Mouse (Mus musculus) common myeloid progenitor, adult 5-6 weeks (primary cell): ENCODE results near the gene Spata32. TPM values are rescaled to one million over a fixed set of nuclear protein-coding genes. Genes with fewer than 3 reads are reported as not detected.
"Not testable (repeated sequence)": the region's sequence is repeated elsewhere in the genome, so short reads cannot be mapped to it uniquely, and the experiment has no call there.

Experiments
- ATAC-seq: replicated peaks from 2 replicates; pipeline ENCODE4 v1.8.0; 2016; ENCODE audit warnings: low read depth, mild to moderate bottlenecking, moderate TSS enrichment, inconsistent platforms; ENCODE audit not compliant: poor library complexity, severe bottlenecking
- total RNA-seq: library from RNA; stranded (forward); fragments of 200-1000, 187-1606 nt; gene quantifications from 2 replicates; pipeline ENCODE4 v1.2.3, GENCODE M21; 2017

Gene Spata32
- total RNA-seq, 1 experiment from 2014 or later = 0.96 TPM

- ATAC-seq = no peak
Measured at GRCm38 (mm10) chr11:103247504-103248177, 29.4 kb upstream of the Spata32 start.

- no peak for ATAC-seq
Measured at GRCm38 (mm10) chr11:103246731-103247290, 28.6 kb upstream of the Spata32 start.

DNA sequence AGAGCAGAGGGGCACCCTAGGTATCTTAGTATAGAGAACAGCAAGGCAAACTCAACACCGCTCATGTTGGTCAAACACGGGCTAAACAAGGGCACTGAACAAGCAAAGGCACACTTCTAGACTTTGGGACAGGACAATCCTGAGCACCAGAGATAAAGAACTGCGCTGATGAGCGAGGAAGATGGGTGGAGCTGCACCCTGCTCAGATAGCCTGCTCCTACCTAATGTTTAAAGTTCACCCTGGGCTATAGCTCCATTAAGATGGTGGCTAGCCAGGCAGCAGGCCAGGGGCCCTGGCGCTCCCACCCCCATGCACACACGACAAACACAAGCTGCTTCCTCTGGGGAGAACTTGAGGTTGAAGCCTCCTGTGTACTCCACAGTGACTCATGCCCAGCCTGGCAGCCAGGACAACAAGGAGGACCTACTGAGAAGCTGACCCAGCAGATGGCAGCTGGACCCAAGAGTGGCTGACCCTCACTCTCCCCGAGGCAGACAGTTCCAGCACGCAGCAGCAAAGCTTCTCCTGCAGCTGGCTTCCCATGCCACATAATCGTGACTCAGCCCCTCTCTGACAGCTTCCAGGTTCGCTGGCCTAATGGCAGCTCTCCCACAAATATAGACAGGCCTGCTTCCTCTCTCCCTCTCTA lies 28.0 kb upstream of the Spata32 start:
- ATAC-seq = peak; percentile 42

- no peak for ATAC-seq
Measured at GRCm38 (mm10) chr11:103244856-103245255, 26.6 kb upstream of the Spata32 start.

DNA sequence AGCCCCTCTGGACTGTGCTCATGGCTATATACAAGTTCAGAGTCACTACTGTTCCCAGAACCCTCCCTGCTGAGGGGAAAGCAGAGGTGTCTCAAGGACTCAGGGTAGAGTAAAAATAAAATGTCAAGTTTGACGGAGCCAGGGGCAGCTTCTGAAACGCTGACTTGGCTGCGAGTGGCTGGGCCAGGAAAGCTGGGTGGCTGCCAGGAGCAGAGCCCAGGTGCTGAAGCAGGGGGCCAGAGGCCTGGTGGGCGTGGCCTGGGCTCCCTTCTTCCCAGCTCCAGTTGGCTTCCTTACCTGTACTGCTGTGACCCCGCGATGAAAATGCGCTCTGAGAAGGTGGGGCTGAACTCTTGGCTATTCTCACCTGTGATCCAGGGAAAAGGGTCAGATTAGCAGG lies 22.5 kb upstream of the Spata32 start:
- peak; percentile 8; the same call in 1 of the 2 replicates for ATAC-seq

DNA sequence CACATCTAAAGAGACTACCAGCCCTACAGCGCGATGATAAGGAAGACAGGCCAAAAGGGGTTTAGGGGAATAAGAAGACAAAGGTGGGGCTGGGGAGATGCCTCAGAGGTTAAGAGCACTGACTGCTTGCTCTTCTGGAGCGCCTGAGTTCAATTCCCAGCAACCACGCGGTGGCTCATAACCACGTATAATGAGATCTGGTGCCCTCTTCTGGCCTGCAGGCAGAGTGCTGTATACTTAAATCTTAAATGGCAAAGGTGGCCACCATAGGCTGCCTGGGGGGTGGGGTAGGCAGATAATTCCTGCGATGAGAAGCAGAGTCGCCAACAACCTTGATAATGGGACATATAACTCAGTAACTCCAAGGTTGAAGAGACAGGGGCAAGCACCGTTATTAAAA lies 19.5 kb upstream of the Spata32 start:
- ATAC-seq = no peak

GRCm38 (mm10) chr11:103236903-103237302 lies 18.7 kb upstream of the Spata32 start:
- no peak for ATAC-seq

DNA sequence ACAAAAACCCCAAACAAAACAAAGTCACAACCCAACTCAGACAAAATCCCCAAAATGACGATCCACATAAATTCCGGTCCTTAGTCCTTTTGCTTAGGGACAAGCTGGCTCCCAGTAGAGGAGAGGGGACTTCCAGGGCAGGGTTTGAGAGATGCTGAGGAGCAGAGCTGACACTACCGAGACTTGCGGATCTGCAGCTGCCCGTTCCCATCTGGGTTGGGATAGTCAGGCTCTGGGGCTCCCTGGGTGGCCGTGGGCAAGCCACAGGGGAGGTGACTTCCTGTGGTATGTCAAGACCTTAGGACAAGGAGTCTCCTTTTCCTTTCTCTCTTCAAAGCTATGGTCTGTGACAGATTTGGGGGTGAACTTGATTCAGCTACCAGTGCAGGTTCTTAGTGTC lies 18.2 kb upstream of the Spata32 start:
- ATAC-seq = no peak

DNA sequence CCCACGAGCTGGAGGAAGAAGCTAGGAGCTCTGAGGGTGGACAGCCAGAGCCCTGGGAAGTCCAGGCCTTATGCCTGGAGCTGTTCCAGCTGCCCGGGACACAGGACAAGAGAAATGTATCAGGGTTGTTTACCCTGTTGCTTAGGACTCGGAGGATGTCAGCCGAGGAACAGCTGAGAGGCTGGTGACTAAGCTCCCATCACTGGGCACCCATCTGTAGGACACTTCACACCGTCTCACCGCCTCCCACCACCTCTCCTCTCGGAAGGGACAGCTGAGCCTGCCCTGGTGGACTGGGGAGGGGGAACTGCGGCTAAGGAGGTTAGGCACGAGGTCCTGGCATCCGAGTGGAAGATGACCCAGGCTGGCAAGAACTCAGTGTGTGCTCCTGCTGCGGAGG lies 17.5 kb upstream of the Spata32 start:
- no peak for ATAC-seq

DNA sequence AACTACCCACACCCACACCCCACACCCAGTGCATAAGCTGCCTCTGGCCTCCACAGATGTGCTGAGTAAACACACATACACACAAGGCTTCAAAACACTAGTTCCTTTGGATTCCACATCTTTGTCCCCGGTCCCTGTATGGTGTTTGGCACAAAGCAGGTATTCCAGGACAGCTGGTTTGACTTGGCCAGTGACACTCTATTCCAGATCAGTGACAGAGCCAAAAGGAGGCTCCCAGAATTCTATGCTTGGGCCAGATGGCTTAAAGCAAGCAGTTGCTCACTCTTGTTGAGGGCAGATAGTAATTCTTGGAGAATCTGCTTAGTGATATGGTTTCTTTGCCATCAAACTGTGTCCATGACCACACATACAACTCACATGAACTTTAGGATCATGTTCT lies 16.2 kb upstream of the Spata32 start:
- ATAC-seq = no peak

GRCm38 (mm10) chr11:103232966-103233365 lies 14.7 kb upstream of the Spata32 start:
- ATAC-seq = peak; percentile 88

DNA sequence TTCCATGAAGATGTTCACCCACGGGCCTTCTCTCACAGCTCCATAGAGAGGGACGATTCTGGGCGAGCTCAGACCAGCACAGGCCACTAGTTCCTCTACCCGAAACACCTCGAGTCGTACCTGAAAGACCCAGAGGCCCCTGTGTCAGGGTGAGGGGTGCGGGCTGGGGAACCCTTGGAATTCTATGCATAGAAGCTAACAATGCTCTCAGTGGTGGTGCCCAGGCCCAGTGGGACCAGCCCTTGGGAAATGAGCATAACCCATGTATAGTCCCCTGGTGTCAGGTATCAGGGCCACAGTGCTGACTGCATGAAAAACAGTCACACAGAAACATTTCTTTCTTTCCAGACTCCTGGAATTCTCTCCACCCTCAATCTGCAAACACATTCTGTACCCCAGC lies 13.1 kb upstream of the Spata32 start:
- no peak for ATAC-seq

DNA sequence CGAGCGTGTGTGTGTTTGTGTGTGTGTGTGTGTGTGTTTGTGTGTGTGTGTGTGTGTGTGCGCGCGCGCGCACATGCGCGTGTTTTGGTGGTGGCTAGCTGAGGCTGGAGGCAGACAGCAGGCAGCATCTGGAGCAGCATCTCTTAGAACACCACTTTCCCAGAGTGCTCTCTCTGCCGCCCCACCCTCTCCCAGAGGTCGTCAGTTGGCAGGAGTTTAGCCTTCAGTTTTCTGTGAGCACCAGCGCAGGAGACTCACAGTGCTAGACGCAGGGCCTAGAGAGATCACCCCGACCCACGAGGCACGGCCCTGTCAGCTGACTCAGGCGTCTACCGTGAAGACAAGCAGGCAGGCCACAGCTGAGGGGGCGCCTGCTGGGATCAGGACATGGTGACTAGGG lies 12.4 kb upstream of the Spata32 start:
- no peak for ATAC-seq

- ATAC-seq = no peak
Measured at GRCm38 (mm10) chr11:103229608-103230007, 11.4 kb upstream of the Spata32 start.

DNA sequence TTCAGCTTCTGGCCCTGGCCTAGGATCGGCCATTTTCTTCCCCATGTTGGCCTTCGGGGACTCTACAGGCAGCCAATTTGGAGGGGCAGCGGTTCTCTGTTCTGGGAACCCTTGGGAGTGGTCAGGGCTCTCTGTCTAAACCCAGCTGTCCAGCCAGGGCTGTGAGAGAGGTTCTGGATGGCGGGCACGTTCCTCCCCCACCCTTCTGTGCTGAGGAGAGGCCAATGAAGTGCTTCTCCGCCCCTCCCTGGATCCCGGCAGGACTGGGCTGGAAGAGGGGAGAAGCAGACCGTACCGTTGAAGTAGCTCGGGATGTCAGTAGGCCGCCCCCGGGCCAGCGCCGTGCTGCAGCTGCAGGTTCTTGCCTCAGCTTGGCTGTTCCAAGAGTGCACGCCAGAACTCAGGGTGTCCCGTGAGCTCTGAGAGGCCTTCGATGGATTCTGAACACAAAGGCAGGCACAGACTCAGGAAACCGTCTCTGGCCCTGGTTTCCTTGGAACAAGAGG lies 5.8 kb upstream of the Spata32 start:
- no peak for ATAC-seq

DNA sequence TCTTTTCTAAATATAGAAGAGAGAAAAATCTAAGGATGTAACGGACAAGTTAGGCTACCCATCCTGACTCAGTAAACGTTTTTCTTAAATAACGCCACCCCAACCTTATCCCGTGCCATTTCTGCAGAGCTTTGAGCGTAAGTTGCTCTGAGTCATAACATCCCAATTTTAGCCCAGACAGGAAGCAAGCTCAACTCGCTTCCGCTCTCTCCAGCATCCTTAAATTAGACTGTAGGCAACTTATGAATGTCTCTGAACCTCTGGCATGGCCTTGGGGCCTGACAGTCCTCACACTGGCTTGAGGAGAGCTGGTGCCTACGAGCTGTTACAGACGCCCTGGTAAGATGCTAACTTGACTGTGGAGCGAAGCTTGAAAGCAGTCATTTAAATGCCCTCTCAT lies 5.2 kb upstream of the Spata32 start:
- no peak for ATAC-seq

DNA sequence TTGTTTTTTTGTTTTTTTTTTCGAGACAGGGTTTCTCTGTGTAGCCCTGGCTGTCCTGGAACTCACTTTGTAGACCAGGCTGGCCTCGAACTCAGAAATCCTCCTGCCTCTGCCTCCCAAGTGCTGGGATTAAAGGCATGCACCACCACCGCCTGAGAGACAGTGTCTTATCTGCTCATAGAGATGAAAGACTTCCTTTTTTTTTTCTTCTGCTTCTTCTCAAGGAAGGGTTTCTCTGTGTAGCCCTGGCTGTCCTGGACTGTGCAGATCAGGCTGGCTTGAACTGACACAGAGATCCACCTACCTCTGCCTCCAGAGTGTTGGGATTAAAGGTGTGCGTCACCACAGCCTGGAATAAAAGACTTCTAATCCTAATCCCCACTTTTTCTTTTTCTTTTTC lies 4.5 kb upstream of the Spata32 start:
- not testable (repeated sequence) for ATAC-seq

DNA sequence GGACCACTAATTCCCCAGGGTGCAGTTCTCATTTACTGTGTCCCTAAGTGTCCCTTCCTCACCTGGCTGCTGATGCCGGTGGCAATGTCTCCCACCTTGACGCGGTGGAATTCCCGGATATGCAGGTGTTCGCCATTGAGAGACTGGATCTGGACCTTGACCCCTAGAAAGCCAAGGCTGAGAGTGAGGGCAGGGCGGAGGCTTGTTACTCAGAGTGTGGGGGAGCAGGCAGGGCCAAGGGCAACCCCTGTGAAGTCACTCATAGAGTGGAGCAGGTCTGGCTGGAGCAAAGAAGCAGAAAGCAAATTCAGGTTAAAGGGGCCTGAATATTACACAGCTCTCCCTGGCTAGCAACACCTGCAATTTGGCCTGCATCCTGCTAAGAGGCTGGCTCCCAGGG lies 3.2 kb upstream of the Spata32 start:
- no peak for ATAC-seq

- ATAC-seq = no peak
Measured at GRCm38 (mm10) chr11:103219995-103220394, 1.8 kb upstream of the Spata32 start.

DNA sequence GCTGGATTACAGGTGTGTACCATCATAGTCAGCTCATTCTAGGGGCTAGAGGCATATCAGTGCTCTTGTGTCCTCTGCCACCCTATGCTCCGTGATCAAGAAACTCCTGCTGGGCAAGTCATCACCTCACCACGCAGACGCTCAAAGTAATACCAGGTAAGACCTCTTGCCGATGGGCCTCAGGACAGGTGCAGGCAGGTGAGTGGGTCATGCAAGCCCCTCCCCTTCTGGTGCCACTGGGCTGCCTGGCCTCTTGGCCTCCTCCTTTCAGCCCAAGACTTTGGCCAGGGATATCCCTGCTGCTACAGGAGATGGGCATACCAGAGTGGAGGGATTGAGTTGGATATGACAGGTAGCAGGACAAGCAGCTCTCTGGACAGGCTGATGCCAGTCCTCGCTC lies 1.0 kb upstream of the Spata32 start:
- ATAC-seq = no peak

DNA sequence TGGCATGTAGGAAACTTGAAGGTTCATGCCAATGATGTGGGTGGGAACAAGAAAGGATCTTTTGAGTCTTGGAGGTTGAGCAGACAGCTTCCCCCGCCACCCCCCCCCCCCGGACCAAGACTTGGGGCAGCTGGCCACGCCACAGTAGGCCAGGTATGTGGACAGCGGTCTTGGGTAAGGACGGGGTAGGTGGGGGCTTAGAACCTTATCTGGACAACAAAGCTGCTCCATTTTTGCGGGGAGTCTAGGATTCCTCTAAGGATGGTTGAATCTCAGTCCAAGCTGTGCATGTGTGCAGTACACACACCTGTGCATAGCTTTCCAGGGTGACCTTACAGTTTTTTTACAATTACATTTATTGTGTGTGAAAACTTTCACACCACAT lies 277 bp upstream of the Spata32 start:
- no peak for ATAC-seq

- ATAC-seq = peak; percentile 56
Measured at GRCm38 (mm10) chr11:103215355-103215754, 2.9 kb downstream of the Spata32 start.
